ENCODE assay signal across 18 mouse cellular contexts in the genomic region with DNA sequence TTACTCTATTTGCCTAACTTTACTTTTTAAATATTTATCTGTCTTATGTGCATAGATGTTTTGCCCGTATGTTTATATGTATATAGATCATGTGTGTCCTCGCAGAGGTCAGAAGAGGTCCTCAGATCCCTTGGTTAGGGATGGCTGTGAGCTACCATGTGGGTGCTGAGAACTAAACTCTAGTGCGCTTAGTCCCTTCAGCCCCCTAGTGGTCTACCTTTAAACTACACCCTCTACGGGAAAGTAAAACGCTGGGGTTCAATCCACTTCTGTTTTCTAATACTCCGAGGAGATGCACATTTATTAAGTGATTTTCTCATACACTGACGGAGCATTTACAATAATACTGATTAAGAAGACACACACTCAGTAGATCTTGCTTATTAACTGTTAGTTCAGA. TPM values are rescaled to one million over a fixed set of nuclear protein-coding genes. Genes with fewer than 3 reads are reported as not detected.
DNase-seq lines count a peak whose midpoint lies in the region; ATAC-seq and TF ChIP-seq lines count a peak whose summit lies in the region.
"Had no signal": no experiment of that assay in that cellular context is flagged by ENCODE, and none has a peak within 500 bp of the region (broad histone marks: within the 10 kb centered on the region; RNA-seq: fewer than 3 reads in every experiment).

No protein-coding gene starts in this region.

- TF ChIP-seq POLR2A in brain, embryonic 14.5 days (IDR thresholded peaks at IDR 0.05; ENCODE audit: borderline replicate concordance, extremely low read depth, insufficient read depth, insufficient read length, poor library complexity, severe bottlenecking): no peak

- no peaks in the 10 kb centered on the region for H3K36me3 ChIP-seq in lung, postnatal 0 days (ENCODE audit: insufficient read depth, low read length)
- H3K36me3 ChIP-seq: embryonic facial prominence, embryonic 13.5 days; forebrain, embryonic 12.5 days; heart, embryonic 10.5 days; limb, embryonic 12.5 days; lung, embryonic 15.5 days had no signal

- intact Hi-C loops in gastrocnemius, adult 2 months (cut with DNase I): no loop called here
- intact Hi-C loops in gastrocnemius, postnatal 36 days (cut with DNase I): no loop called here

- H3K4me1 ChIP-seq in lung, postnatal 0 days (ENCODE audit: insufficient read depth, low read depth, low read length): no peaks in the 10 kb centered on the region
- H3K4me1 ChIP-seq: forebrain, embryonic 12.5 days; heart, embryonic 10.5 days; limb, embryonic 12.5 days; lung, embryonic 15.5 days had no signal

- H3K9ac ChIP-seq in lung, postnatal 0 days (replicated peaks; ENCODE audit: low read depth): no peak overlapping the region
- H3K9ac ChIP-seq: embryonic facial prominence, embryonic 13.5 days; forebrain, embryonic 12.5 days; limb, embryonic 12.5 days; lung, embryonic 15.5 days had no signal

- 81% methylated on average over 7 of the region's 7 CpGs for WGBS in lung, postnatal 0 days

- H3K4me3 ChIP-seq in gastrocnemius, adult 2 months: no peak overlapping the region
- no peak overlapping the region for H3K4me3 ChIP-seq in lung, postnatal 0 days (ENCODE audit: low read depth, low read length)
- H3K4me3 ChIP-seq: embryonic facial prominence, embryonic 13.5 days; forebrain, embryonic 12.5 days; heart, embryonic 10.5 days; limb, embryonic 12.5 days; lung, embryonic 15.5 days had no signal

- no peaks in the 10 kb centered on the region for H3K27me3 ChIP-seq in lung, postnatal 0 days (replicated peaks; ENCODE audit: insufficient read depth, low read length)

- DNase-seq in gastrocnemius, adult 2 months: no peak
- DNase-seq in gastrocnemius, postnatal 36 days: no peak
- DNase-seq in lung, postnatal 0 days (ENCODE audit: low spot score): no peak
- no peak for DNase-seq in lung, postnatal 4 days
- no peak for DNase-seq in brain, embryonic 14.5 days (ENCODE audit: low read depth)
- no peak for DNase-seq in retina, embryonic 14.5 days (ENCODE audit: low spot score)
- DNase-seq in adrenal gland, postnatal 10 days: no peak
- DNase-seq in spleen, postnatal 4 days (ENCODE audit: low spot score in 2 of 2): no peak
- DNase-seq: adrenal gland, adult 8-10 months; kidney, postnatal 10 days; right cerebral cortex, postnatal 14 days; thymus, adult 2 months had no signal

- TF ChIP-seq EP300 in lung, postnatal 0 days (IDR thresholded peaks at IDR 0.05): no peak

- H3K4me2 ChIP-seq in lung, postnatal 0 days (replicated peaks; ENCODE audit: low read depth, low read length): no peak overlapping the region
- H3K4me2 ChIP-seq: embryonic facial prominence, embryonic 13.5 days; forebrain, embryonic 12.5 days; limb, embryonic 12.5 days; lung, embryonic 15.5 days had no signal

- ATAC-seq in lung, postnatal 0 days: no peak
- ATAC-seq: inflammation-experienced regulatory T-cells, adult 6 months had no signal

- H3K27ac ChIP-seq in gastrocnemius, adult 2 months: no peak overlapping the region
- H3K27ac ChIP-seq in lung, postnatal 0 days (ENCODE audit: low read length): no peak overlapping the region
- H3K27ac ChIP-seq: embryonic facial prominence, embryonic 13.5 days; forebrain, embryonic 12.5 days; heart, embryonic 10.5 days; limb, embryonic 12.5 days; lung, embryonic 15.5 days had no signal

- no peaks in the 10 kb centered on the region for H3K9me3 ChIP-seq in lung, postnatal 0 days (ENCODE audit: low read length)
- H3K9me3 ChIP-seq: embryonic facial prominence, embryonic 13.5 days; forebrain, embryonic 12.5 days; heart, embryonic 10.5 days; limb, embryonic 12.5 days; lung, embryonic 15.5 days had no signal

- TF ChIP-seq CTCF in gastrocnemius, adult 2 months (IDR thresholded peaks at IDR 0.05): peak; percentile 41; the same call in 1 of the 2 replicates
- TF ChIP-seq CTCF in lung, postnatal 0 days (IDR thresholded peaks at IDR 0.05): peak; percentile 31
- TF ChIP-seq CTCF in brain, embryonic 14.5 days (IDR thresholded peaks at IDR 0.05; ENCODE audit: borderline replicate concordance, extremely low read depth, insufficient read depth, insufficient read length): peak; percentile 19; the same call in 1 of the 2 replicates

RNA-seq across cellular contexts. Expression of gene Sh3kbp1, which starts 44.3 kb away (rescaled TPM):
- 10 to 100 TPM; 11.2 to 36.5 TPM for total RNA-seq in gastrocnemius, adult 2 months (2021)
- 10 to 100 TPM; 22.9 to 26.4 TPM for total RNA-seq in gastrocnemius, postnatal 36 days (2021)
- polyA plus RNA-seq in lung, postnatal 0 days (2015; fragmentation: Nextera tagmentation; extraction: Ambion mirVana): 17.9 and 19.7 TPM in 2 replicates
- 25.1 and 34.4 TPM in 2 replicates for polyA plus RNA-seq in brain, embryonic 14.5 days (2012; rRNA removed)
- total RNA-seq in adrenal gland, postnatal 10 days (2021): 10 to 100 TPM; 52.6 to 58.7 TPM
